Mouse (Mus musculus) stomach, postnatal 0 days (tissue): ENCODE data around the gene Ppox.

ENCODE experiments used
- CTCF ChIP-seq: IDR thresholded peaks from 2 replicates; pipeline ENCODE4 v1.5.1; 2016; ENCODE audit warnings: antibody characterized with exemption, low read depth, mild to moderate bottlenecking, moderate library complexity
- EP300 ChIP-seq: optimal IDR thresholded peaks from 2 replicates; pipeline ENCODE3; 2016; ENCODE audit warnings: antibody characterized with exemption

DNA sequence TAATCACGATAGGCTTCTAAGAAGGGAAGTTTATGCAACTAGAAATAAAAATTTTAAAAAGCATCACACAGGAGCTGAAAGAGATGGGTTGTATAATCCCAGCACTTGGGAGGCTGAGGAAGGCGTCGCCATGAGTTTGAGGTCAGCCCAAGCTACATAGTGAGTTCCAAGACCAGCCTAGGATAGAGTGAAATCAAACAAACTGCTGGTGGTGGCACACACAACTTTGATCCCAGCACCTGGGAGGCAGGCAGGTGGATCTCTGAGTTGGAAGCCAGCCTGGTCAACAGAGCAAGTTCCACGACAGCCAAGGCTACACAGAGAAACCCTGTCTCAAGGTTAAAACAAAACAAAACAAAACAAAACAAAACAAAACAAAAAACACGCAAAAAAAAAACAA is 48.6 kb downstream of the Ppox start:
- TF ChIP-seq CTCF (no peak), EP300 (no peak)
